Mouse (Mus musculus) heart, embryonic 11.5 days (tissue): ENCODE results near the gene Rab17. TPM values are rescaled to one million over a fixed set of nuclear protein-coding genes. Genes with fewer than 3 reads are reported as not detected.

Source experiments
- ATAC-seq: fragments of 200-750 bp; cut with Nextera tagmentation; replicated peaks from 2 replicates; pipeline ENCODE4 v1.8.0; 2017; ENCODE audit warnings: moderate library complexity; ENCODE audit not compliant: insufficient number of reproducible peaks, low FRiP score, low TSS enrichment
- H3K27ac ChIP-seq: fragments of 300-500 bp; sonication (generic); 2 replicates; pipeline ENCODE4 v1.5.1; 2014; ENCODE audit warnings: mild to moderate bottlenecking, low read depth, low read length
- H3K27me3 ChIP-seq: fragments of 300-500 bp; sonication (generic); 2 replicates; pipeline ENCODE4 v1.6.1; 2014; ENCODE audit warnings: mild to moderate bottlenecking, low read length, mixed read lengths; ENCODE audit not compliant: control insufficient read depth, insufficient read depth
- H3K36me3 ChIP-seq: fragments of 300-500 bp; sonication (generic); 2 replicates; pipeline ENCODE4 v1.6.1; 2014; ENCODE audit warnings: mild to moderate bottlenecking, low read length, moderate library complexity, mixed read lengths; ENCODE audit not compliant: control insufficient read depth, insufficient read depth
- H3K4me1 ChIP-seq: fragments of 300-500 bp; sonication (generic); 2 replicates; pipeline ENCODE4 v1.6.1; 2014; ENCODE audit warnings: low read length; ENCODE audit not compliant: control insufficient read depth, insufficient read depth
- H3K4me2 ChIP-seq: fragments of 300-500 bp; sonication (generic); 2 replicates; pipeline ENCODE4 v1.6.1; 2014; ENCODE audit warnings: mild to moderate bottlenecking, moderate library complexity
- H3K4me3 ChIP-seq: fragments of 300-500 bp; sonication (generic); 2 replicates; pipeline ENCODE4 v1.5.1; 2014; ENCODE audit warnings: low read depth, low read length
- H3K9ac ChIP-seq: fragments of 300-500 bp; sonication (generic); 2 replicates; pipeline ENCODE4 v1.6.1; 2014; ENCODE audit warnings: mild to moderate bottlenecking, low read depth, low read length, moderate library complexity
- H3K9me3 ChIP-seq: fragments of 300-500 bp; sonication (generic); replicated peaks from 2 replicates; pipeline ENCODE4 v1.6.1; 2016; ENCODE audit warnings: low read length; ENCODE audit not compliant: control insufficient read depth
- WGBS: fragments of 180-500 bp; shearing (Covaris S2); extraction: QIAGEN DNeasy Blood & Tissue Kit; methylation state at CpG from one replicate; pipeline ENCODE4 v1.1.7; 2014; ENCODE audit not compliant: insufficient replicate concordance; 5-methylcytosine and 5-hydroxymethylcytosine counted together
- polyA plus RNA-seq: library from polyadenylated mRNA; unstranded; fragments of >200 nt; fragmentation: Nextera tagmentation; extraction: Ambion mirVana; gene quantifications from 2 replicates; pipeline ENCODE4 v1.2.1, GENCODE M21; 2014

Gene Rab17
- polyA plus RNA-seq, 1 experiment from 2014 or later, result 0.63 TPM

DNA sequence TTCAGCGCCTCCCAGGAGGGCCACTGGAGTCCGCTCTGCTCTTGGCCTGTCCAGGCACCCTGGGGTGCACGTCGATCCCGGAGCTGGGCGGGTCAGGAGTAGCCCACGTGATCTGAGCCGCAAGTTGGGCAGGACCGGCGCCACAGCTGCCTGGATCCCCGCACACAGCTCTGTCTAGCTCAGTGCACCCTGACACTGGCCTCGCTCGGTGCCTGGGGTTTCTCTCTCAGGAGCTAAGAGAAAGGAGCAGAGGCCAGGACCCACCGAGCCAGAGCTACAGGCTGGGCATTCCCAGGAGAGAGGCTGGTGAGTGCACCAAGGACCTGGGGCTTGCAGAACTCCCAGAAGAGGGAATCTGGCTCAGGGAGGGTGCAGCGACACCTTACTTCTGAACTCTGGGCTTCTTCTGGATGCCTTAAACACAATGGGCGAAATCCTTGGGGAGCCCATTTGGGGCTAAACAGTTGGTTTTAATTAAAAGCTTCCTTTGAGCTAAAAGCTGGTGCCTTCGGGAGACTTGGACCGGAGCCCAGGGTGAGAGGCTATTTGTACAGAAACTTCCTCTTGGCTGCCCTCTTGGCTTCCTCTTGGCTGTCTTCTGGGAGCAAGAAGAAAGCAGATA, 54.4 kb downstream of the Rab17 start, which contains the start of gene Mlph:
Gene Mlph (plus strand): TSS at position 138 of the 622 bp plus-strand sequence.
- H3K4me1 ChIP-seq, result peaks cover 19% of the 10 kb centered on the region
- peak; percentile 28; the same call in 1 of the 2 replicates for ATAC-seq
- H3K9ac ChIP-seq, result peak within 1 kb of the TSS; percentile 65
- peak within 1 kb of the TSS; percentile 63 for H3K4me2 ChIP-seq
- peaks cover 10% of the 10 kb centered on the region for H3K9me3 ChIP-seq
- H3K4me3 ChIP-seq, result peak within 1 kb of the TSS; percentile 31
- H3K36me3 ChIP-seq, result no peaks in the 10 kb centered on the region
- 15% methylated on average over 18 of the region's 18 CpGs for WGBS
- peaks cover 2% of the 10 kb centered on the region; the same call in 1 of the 2 replicates for H3K27me3 ChIP-seq
- no peak within 1 kb of the TSS for H3K27ac ChIP-seq

DNA sequence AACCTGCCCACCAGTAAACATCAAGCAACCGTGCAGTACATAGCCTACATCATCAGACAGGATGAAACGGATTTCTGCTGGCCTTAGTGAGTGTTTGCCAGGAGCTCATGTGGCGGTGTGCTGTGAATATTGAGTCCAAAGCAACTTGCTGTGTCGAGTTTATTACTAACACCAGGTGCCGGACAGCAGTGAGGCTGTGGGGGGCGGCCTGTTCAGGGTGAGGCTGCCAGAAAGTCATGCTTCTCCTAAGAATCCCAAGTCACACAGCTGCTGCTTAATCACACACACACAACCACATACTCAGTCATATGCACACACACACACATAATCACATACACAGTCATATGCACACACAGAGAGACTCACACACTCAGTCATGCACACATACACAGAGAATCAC, 56.2 kb downstream of the Rab17 start:
- Histone ChIP-seq H3K27ac (no peak overlapping the region), H3K4me2 (no peak overlapping the region), H3K36me3 (no peaks in the 10 kb centered on the region), H3K4me3 (no peak overlapping the region), H3K27me3 (peaks cover 5% of the 10 kb centered on the region; the same call in 1 of the 2 replicates), H3K9ac (no peak overlapping the region), H3K9me3 (no peaks in the 10 kb centered on the region), H3K4me1 (peaks cover 26% of the 10 kb centered on the region)
- no peak for ATAC-seq
- 70% methylated on average over 6 of the region's 6 CpGs for WGBS

DNA sequence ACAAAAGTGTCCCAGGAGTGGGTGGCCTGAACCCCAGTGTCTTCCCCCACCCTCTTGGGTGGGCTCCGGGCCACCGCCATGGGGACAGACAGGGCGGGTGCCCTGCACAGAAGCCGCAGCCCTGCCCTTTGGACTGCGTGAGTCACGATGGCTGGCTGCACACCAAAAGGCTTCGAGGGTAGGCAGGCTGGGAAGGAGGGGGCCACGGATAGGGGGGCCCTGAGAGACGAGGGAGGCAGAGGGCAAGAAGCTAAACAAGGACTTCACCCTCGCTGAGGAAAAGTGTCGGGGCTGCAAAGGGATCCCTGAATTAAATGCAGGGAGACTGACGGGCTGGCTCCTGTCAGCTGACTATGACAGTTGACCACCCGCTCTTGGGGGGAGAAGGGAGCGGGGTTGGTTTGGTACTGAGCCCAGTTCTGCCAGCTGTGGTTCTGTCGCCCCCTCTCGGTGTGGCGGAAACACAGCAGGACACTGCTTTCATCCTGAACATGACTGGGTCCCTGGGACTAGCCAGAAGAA, 59.8 kb downstream of the Rab17 start:
- H3K4me3 ChIP-seq, result no peak overlapping the region
- H3K27ac ChIP-seq, result no peak overlapping the region
- no peak overlapping the region; the same call in 1 of the 2 replicates for H3K4me2 ChIP-seq
- no peaks in the 10 kb centered on the region for H3K36me3 ChIP-seq
- H3K9me3 ChIP-seq, result no peaks in the 10 kb centered on the region
- H3K27me3 ChIP-seq, result peaks cover 12% of the 10 kb centered on the region
- peaks cover 10% of the 10 kb centered on the region; the same call in 1 of the 2 replicates for H3K4me1 ChIP-seq
- 38% methylated on average over 17 of the region's 17 CpGs for WGBS
- ATAC-seq, result no peak
- 0 out of 2 replicates have a peak overlapping the region, but pooled peaks have one; percentile 10 for H3K9ac ChIP-seq

DNA sequence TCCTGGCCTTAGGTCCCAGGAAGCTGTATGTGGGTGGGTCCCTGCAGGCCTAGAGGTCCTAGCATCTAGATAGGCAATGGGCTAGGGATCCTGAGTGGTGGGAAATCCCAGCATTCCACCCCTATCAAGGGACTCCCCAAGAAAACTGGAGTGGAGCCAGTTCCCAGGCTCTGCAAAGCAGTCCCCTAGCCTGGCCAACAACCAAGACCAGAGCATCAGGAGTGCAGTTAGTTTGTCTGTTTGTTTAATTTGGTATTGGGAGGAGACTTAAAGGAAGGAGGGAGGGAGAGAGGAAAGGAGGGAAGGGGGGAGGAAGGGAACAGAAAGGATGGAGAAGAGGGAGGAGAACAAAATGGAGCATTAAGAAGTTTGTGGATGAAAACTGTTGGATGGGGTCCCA, 60.3 kb downstream of the Rab17 start:
- H3K27me3 ChIP-seq, result peaks cover 11% of the 10 kb centered on the region
- no peak overlapping the region for H3K27ac ChIP-seq
- no peaks in the 10 kb centered on the region for H3K9me3 ChIP-seq
- no peak overlapping the region for H3K4me3 ChIP-seq
- peaks cover 7% of the 10 kb centered on the region; the same call in 1 of the 2 replicates for H3K4me1 ChIP-seq
- H3K4me2 ChIP-seq, result no peak overlapping the region
- ATAC-seq, result no peak
- H3K36me3 ChIP-seq, result no peaks in the 10 kb centered on the region
- H3K9ac ChIP-seq, result no peak overlapping the region

Other genes starting within 250 kb of the Rab17 start
- 5.3 and 6.8 TPM in 2 replicates for gene Col6a3, start 125.7 kb downstream of the Rab17 start, polyA plus RNA-seq
- 0.16 TPM in 1 of 2 replicates, not detected in the other for gene Mlph, start 54.6 kb downstream of the Rab17 start, polyA plus RNA-seq
- gene Prlh, start 16.6 kb downstream of the Rab17 start, polyA plus RNA-seq, result not detected in 2 replicates
- 115 and 138 TPM in 2 replicates for gene Lrrfip1, start 29.1 kb upstream of the Rab17 start, polyA plus RNA-seq
- gene Rbm44, start 175.4 kb upstream of the Rab17 start, polyA plus RNA-seq, result 1.9 and 2.4 TPM in 2 replicates
- 23.5 and 28.2 TPM in 2 replicates for gene Ramp1, start 210.2 kb upstream of the Rab17 start, polyA plus RNA-seq